Mouse (Mus musculus): ENCODE results near the gene Smco3. TPM values are rescaled to one million over a fixed set of nuclear protein-coding genes. Genes with fewer than 3 reads are reported as not detected.
"Not testable (repeated sequence)": the region's sequence is repeated elsewhere in the genome, so short reads cannot be mapped to it uniquely, and the experiment has no call there.

Smco3 gene
- total RNA-seq, 4 experiments from 2014 or later: 7.3 to 13.2 (median 10.2) TPM

GRCm38 (mm10) chr6:136805409-136805775 is 29.9 kb downstream of the Smco3 start:
- DNase-seq (ENCODE audit: low spot score in 2 of 2): no peak

- DNase-seq (ENCODE audit: low spot score in 2 of 2): no peak
Observed at GRCm38 (mm10) chr6:136804705-136805408, 30.4 kb downstream of the Smco3 start.

GRCm38 (mm10) chr6:136803739-136804633 is 31.3 kb downstream of the Smco3 start, which contains the start of gene Hist4h4:
Gene Hist4h4 (minus strand): TSS chr6:136804415.
- DNase-seq (ENCODE audit: low spot score in 2 of 2): peak; percentile 91 to 98

GRCm38 (mm10) chr6:136803093-136803738 is 32.0 kb downstream of the Smco3 start:
- no peak for DNase-seq (ENCODE audit: low spot score in 2 of 2)

- DNase-seq (ENCODE audit: low spot score in 2 of 2): no peak
Observed at GRCm38 (mm10) chr6:136801274-136801673, 34.0 kb downstream of the Smco3 start.

- no peak for DNase-seq (ENCODE audit: low spot score in 2 of 2)
Observed at GRCm38 (mm10) chr6:136800710-136801109, 34.5 kb downstream of the Smco3 start.

- not testable (repeated sequence) for DNase-seq (ENCODE audit: low spot score in 2 of 2)
Observed at GRCm38 (mm10) chr6:136797874-136798693, 37.2 kb downstream of the Smco3 start.

GRCm38 (mm10) chr6:136795850-136796249 is 39.4 kb downstream of the Smco3 start:
- DNase-seq (ENCODE audit: low spot score in 2 of 2): no peak

GRCm38 (mm10) chr6:136795110-136795509 is 40.1 kb downstream of the Smco3 start:
- DNase-seq (ENCODE audit: low spot score in 2 of 2): no peak

GRCm38 (mm10) chr6:136793831-136794525 is 41.3 kb downstream of the Smco3 start:
- DNase-seq (ENCODE audit: low spot score in 2 of 2): no peak

GRCm38 (mm10) chr6:136792884-136793758 is 42.1 kb downstream of the Smco3 start:
- no peak for DNase-seq (ENCODE audit: low spot score in 2 of 2)

GRCm38 (mm10) chr6:136789391-136789971 is 45.8 kb downstream of the Smco3 start:
- DNase-seq (ENCODE audit: low spot score in 2 of 2): no peak

- no peak for DNase-seq (ENCODE audit: low spot score in 2 of 2)
Observed at GRCm38 (mm10) chr6:136782761-136783160, 52.5 kb downstream of the Smco3 start.

- no peak for DNase-seq (ENCODE audit: low spot score in 2 of 2)
Observed at GRCm38 (mm10) chr6:136782146-136782545, 53.1 kb downstream of the Smco3 start.

- DNase-seq (ENCODE audit: low spot score in 2 of 2): no peak
Observed at GRCm38 (mm10) chr6:136781377-136781986, 53.8 kb downstream of the Smco3 start, which contains the start of gene Gucy2c. Gene Gucy2c (minus strand): TSS chr6:136781765.

Measured in layer of hippocampus, adult 8-10 months (tissue).